Mouse (Mus musculus) heart, adult 18-20 months (tissue): ENCODE results near the gene Ptprs. TPM values are rescaled to one million over a fixed set of nuclear protein-coding genes. Genes with fewer than 3 reads are reported as not detected.
"Not testable (repeated sequence)": the region's sequence is repeated elsewhere in the genome, so short reads cannot be mapped to it uniquely, and the experiment has no call there.

Experiments used
- DNase-seq, 2 experiments: peaks; one replicate each; pipeline ENCODE4 v3.0.0; 2021 to 2022; ENCODE audit warnings: mixed read lengths in 1 of 2
- long read RNA-seq, 2 experiments: library from polyadenylated mRNA; stranded (forward); transcript quantifications; one replicate each; pipeline ENCODE4 v2.0.0; 2021
- total RNA-seq, 2 experiments: library from RNA; stranded (reverse); gene quantifications; 2 replicates each; pipeline ENCODE4 v1.2.3; 2021

The Ptprs gene
- total RNA-seq = 10 to 100 TPM; 50.3 to 54.3 TPM
- long read RNA-seq, experiment 1, partial matches to known transcripts = 9 of 11 reads
- long read RNA-seq, experiment 1, other reads (novel, unspliced or antisense) = 2 of 11 reads
- long read RNA-seq, experiment 2, partial matches to known transcripts = 1 of 3 reads
- long read RNA-seq, experiment 2, other reads (novel, unspliced or antisense) = 2 of 3 reads

DNA sequence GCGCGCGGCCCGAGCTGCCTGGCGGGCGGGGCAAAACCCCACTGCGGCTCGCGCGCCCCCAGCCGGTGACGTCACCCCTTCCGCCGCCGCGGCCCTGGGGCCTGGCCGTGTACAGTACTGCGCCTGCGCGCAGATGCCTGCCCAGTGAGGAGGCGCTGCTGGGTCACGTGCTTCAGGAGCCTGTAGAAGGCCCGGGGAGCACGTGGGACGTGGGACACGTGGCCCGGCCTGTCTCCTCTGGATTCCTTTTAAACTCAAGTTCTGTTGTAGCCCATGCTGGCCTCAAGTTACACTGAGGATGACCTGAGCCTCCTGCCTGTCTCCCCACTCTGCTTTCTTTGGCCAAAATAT is at the start of gene Ptprs:
Gene Ptprs, minus strand, starts transcription at position 82 of the 351 bp plus-strand sequence.
- peak; percentile 90 to 94 for DNase-seq

DNA sequence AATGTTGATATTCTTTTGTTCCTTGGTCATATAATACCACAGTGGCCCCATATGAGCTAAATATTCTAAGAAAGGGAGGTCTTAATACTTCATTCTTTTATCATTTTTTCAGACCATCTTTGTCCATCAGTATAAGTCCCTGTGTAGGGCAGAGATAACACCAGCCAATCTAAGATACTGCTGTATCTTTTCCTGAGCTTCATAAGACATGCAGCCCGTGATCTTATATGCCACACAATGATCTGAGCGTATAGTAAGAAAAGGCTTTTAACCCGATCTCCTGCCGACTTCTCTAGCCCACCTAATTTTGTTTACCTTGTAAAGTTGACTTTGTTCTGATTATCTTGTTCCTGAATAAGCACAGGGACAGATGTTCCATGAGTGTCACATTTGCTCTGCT is 48.7 kb upstream of the Ptprs start:
- no peak for DNase-seq

GRCm38 (mm10) chr17:56522744-56523143 is 46.5 kb upstream of the Ptprs start:
- no peak for DNase-seq

GRCm38 (mm10) chr17:56515690-56516410 is 39.6 kb upstream of the Ptprs start:
- DNase-seq = no peak

DNA sequence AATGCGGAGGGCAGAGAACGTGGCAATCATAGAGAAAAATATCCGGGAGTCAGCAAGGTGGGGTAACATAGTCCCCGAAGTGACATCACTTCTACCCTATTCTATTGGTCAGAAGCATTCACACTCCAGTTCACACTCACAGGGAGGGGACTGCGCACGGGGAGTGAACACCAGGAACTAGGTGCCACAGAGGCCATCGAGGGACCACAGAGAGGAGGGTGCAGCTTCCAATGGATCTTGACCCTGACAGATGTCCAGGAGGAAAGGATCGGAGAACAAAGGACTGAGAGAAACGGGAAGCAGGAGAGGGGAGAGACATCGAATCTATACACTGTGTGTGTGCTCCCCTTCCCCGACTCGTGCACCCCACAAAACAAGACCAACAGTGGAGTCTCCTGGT is 38.6 kb upstream of the Ptprs start:
- DNase-seq = no peak

DNA sequence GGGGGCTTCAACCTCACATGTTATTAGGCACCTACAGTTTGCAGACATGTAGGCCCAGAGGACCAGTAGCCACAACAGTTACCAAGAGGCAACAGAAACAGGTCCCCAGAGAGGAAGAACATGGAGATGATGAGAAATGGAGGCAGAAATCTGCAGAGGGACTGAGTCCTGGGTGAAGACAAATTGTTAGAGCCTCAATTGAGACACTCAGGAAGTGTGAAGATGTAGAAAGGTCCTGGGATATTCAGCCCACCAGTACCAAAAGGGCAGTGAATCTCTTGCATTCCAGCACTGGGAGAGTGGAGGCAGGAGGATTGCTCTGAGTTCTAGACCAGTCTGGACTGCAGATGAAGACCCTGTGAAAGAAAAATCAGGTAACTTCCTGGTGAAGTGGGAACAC is 38.0 kb upstream of the Ptprs start:
- no peak for DNase-seq

DNA sequence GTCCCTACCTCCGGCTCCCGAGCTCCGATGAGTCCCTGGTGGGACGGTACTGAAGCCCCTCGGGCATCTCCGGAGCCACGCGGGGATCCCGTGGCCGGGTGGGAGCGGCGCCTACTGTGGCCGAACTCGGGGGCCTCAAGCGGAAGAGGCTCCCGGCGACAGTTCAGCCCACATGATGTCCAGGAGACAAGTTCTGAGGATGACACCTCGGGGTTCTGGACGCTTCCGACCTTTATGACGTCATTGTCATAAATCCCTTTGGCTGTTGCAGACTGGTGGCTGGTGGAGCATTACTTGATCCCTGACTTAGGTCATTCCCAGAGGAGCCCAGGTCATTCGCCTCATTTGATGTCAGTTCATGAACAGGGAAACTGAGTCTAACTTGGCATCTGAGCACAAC is 36.0 kb upstream of the Ptprs start, which contains the start of gene Znrf4:
Gene Znrf4, minus strand, starts transcription at position 122 of the 400 bp plus-strand sequence.
- no peak for DNase-seq

DNA sequence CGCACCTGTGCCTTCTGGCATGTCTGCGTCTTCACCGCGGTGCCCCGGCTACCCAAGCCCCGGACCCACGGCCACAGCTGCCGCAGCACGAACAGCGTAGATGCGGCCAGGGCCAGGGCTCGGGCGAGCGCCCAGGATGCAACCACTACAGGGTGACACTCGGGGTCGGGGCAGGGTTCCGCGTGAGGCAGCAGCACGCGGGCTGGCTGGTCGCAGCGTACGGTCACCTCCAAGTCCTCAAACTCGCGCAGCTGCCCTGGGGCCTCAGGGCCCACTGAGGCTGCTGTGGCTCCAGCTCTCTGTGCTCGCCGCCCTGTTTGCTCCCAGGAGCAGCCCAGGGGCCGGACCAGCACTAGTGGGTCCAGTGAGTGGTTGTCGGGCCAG is 35.4 kb upstream of the Ptprs start:
- no peak for DNase-seq

GRCm38 (mm10) chr17:56510970-56511706 is 34.9 kb upstream of the Ptprs start:
- DNase-seq = no peak

DNA sequence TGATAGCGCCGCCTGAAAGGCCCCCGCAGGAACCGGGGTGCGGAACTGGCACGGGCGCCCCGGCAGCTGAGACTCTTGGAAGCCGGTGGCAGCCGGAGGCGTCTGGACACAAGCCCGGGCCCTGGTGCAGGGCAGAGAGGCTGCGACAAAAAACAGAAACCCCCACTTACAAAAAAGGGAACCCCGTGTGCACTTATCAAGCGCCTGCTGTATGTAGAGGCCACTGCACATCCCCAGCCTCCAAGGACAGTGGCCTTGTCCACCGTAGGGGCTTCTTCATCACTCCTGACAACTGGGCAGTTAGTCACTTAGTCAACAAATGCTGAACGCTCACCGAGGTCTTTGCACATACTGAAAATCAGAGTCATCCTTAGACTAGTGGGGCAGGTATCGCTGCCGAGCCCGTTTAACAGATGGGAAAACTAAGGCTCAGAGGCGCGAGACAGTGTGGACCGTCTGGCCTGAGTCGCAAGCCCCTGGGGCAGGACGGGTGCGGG is 34.2 kb upstream of the Ptprs start:
- no peak for DNase-seq

- no peak for DNase-seq
Observed at GRCm38 (mm10) chr17:56509707-56510472, 33.6 kb upstream of the Ptprs start.

GRCm38 (mm10) chr17:56509021-56509640 is 32.8 kb upstream of the Ptprs start:
- DNase-seq = no peak

DNA sequence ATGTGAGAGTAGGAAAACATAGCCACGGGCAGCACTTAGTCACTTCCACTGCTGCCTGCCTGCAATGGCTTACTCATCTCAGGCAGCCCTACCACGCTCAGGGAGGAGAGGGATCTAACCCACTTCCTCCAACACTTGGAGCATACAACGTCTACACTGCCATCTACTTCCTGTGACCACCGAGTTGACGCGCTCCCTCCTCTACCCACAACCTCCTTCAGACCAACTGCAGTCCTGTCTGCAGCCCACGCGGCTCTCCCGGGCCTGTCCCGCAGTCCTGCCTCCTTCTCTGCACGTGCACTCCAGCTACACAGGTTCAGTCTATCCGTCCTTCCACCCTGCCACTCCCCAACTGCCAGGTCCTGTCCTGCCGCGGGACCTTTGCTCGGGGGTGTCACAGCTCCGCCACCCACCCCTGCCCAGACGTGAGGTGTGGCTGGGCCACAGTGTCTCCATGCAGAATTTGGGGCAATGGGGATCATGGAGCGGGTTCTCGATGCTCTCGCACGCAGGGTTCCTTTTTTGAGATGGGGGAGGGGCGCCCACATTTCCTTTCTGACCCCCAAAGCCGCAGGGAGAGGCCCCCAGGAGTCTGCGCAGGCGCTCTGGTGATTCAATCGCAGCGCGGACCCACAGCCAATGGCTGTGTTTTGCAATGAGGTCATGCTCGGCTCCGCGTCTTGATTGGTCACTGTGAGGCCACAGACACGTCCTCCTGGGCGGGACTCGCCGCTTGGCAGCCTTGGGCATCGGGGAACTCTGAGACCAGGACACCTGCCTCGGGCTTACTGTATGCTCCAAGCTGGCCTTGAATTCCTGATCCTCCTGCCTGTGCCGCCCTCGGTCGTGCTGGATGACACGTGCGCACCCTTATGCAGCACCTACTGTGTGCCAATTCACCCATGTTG is 31.1 kb upstream of the Ptprs start:
- DNase-seq = peak; percentile 95 to 97

- no peak for DNase-seq
Observed at GRCm38 (mm10) chr17:56506417-56507065, 30.3 kb upstream of the Ptprs start.

DNA sequence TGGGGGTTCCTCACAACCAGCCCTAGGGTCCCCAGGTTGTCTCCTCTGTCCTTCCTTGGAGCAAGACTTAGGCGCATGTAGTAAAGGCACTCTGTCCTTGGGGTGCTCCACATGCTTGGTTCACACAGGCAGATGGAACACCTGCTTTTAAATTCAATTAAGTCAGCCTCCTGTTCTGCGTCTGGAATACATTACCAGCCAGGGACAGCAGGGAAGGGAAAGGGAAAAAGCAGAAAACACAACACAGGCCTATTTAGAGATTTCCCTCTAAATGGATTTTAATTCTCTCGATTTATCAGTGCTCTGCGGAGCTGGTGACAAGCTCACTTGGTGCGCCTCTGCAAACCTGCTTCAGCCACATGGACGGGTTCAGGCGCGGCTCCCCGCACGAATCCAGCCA is 29.1 kb upstream of the Ptprs start:
- no peak for DNase-seq

- peak; percentile 30 to 41 for DNase-seq
Observed at GRCm38 (mm10) chr17:56502526-56502925, 26.2 kb upstream of the Ptprs start.

- not testable (repeated sequence) for DNase-seq
Observed at GRCm38 (mm10) chr17:56501635-56502400, 25.5 kb upstream of the Ptprs start.

DNA sequence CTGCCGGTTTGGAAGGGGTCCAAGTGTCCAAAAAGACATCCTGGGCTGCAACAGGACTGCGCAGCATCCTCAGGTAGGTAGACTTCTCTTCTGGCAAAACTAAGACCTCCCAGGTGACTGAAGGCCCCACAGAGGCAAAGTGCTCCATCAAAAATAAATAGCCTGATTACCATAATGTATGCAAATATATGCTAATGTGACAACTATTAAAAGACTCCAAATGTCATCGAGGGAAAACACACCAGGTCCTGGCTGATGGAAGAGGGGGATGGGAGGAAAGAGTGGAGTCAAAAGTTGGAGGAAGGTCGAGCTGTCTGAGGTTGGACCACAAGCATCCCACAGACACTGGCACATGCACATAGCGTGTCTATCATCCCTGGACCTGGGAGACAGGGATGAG is 22.9 kb upstream of the Ptprs start:
- no peak for DNase-seq

- no peak for DNase-seq
Observed at GRCm38 (mm10) chr17:56494480-56494879, 18.2 kb upstream of the Ptprs start.

- DNase-seq = no peak
Observed at GRCm38 (mm10) chr17:56493841-56494240, 17.6 kb upstream of the Ptprs start.
